Mouse (Mus musculus) fat pad, adult 2 months (tissue): Measurements from ENCODE around the gene Tmem98.

ENCODE experiments used
- DNase-seq: peaks from one replicate; pipeline ENCODE4 v3.0.0-alpha.2; 2011; ENCODE audit warnings: low read depth, low spot score; ENCODE audit errors: extremely low read depth

Gene Tmem98

GRCm38 (mm10) chr11:80790413-80790812 is 19.6 kb upstream of the Tmem98 start:
- no peak for DNase-seq

GRCm38 (mm10) chr11:80791677-80792432 is 18.1 kb upstream of the Tmem98 start:
- peak; percentile 64 for DNase-seq

- DNase-seq, result no peak
These were observed 16.6 kb upstream of the Tmem98 start for GRCm38 (mm10) chr11:80793386-80793785.

- DNase-seq, result no peak
These were observed 15.7 kb upstream of the Tmem98 start for GRCm38 (mm10) chr11:80794290-80794689.

- no peak for DNase-seq
These were observed 14.5 kb upstream of the Tmem98 start for GRCm38 (mm10) chr11:80795431-80795830.

- no peak for DNase-seq
These were observed 10.0 kb upstream of the Tmem98 start for GRCm38 (mm10) chr11:80799979-80800378.

GRCm38 (mm10) chr11:80802706-80803105 is 7.3 kb upstream of the Tmem98 start:
- no peak for DNase-seq

GRCm38 (mm10) chr11:80808551-80809070 is 1.4 kb upstream of the Tmem98 start:
- DNase-seq, result no peak

GRCm38 (mm10) chr11:80809666-80809992 is 346 bp upstream of the Tmem98 start:
- no peak for DNase-seq

GRCm38 (mm10) chr11:80811156-80811555 is 1.2 kb downstream of the Tmem98 start:
- no peak for DNase-seq

GRCm38 (mm10) chr11:80815354-80815753 is 5.4 kb downstream of the Tmem98 start:
- no peak for DNase-seq

GRCm38 (mm10) chr11:80818060-80818697 is 8.2 kb downstream of the Tmem98 start:
- no peak for DNase-seq

- DNase-seq, result no peak
These were observed 10.1 kb downstream of the Tmem98 start for GRCm38 (mm10) chr11:80820085-80820484.

- no peak for DNase-seq
These were observed 11.3 kb downstream of the Tmem98 start for GRCm38 (mm10) chr11:80821296-80821695.

GRCm38 (mm10) chr11:80821794-80822193 is 11.8 kb downstream of the Tmem98 start:
- no peak for DNase-seq

GRCm38 (mm10) chr11:80835395-80835794 is 25.4 kb downstream of the Tmem98 start:
- DNase-seq, result no peak

- no peak for DNase-seq
These were observed 25.9 kb downstream of the Tmem98 start for GRCm38 (mm10) chr11:80835841-80836240.

- no peak for DNase-seq
These were observed 28.7 kb downstream of the Tmem98 start for GRCm38 (mm10) chr11:80838724-80839123.

- DNase-seq, result no peak
These were observed 33.5 kb downstream of the Tmem98 start for GRCm38 (mm10) chr11:80843435-80843834.

- DNase-seq, result no peak
These were observed 35.5 kb downstream of the Tmem98 start for GRCm38 (mm10) chr11:80845486-80845885.

GRCm38 (mm10) chr11:80846115-80846514 is 36.1 kb downstream of the Tmem98 start:
- no peak for DNase-seq

GRCm38 (mm10) chr11:80848131-80848530 is 38.2 kb downstream of the Tmem98 start:
- DNase-seq, result no peak
